Mouse (Mus musculus): ENCODE data around the gene Bcdin3d.
"Not testable (repeated sequence)": the region's sequence is repeated elsewhere in the genome, so short reads cannot be mapped to it uniquely, and the experiment has no call there.

Gene Bcdin3d

GRCm38 (mm10) chr15:99449131-99449750, 25.3 kb downstream of the Bcdin3d start:
- in situ Hi-C loops (cut with MboI; ENCODE audit: unreplicated experiment in 2 of 2): no loop called here

DNA sequence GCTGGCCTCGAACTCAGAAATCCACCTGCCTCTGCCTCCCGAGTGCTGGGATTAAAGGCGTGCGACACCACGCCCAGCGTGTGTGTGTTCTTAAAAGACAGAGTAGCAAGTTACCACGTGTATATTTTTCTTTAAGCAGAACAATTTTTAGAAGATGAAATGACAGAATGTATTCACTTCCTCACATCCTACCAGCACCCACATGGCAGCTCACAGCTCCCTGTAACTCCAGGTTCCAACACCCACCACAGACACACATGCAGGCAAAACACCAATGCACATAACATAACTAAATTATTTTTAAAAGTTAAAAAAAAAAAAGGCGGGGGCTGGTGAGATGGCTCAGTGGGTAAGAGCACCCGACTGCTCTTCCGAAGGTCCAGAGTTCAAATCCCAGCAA, 28.4 kb downstream of the Bcdin3d start:
- in situ Hi-C loops (cut with MboI; ENCODE audit: unreplicated experiment in 2 of 2): not testable (repeated sequence)

GRCm38 (mm10) chr15:99445567-99445966, 29.0 kb downstream of the Bcdin3d start:
- in situ Hi-C loops (cut with MboI; ENCODE audit: unreplicated experiment in 2 of 2): no loop called here

- in situ Hi-C loops (cut with MboI; ENCODE audit: unreplicated experiment in 2 of 2): no loop called here
These were observed 32.2 kb downstream of the Bcdin3d start for GRCm38 (mm10) chr15:99442358-99442757.

GRCm38 (mm10) chr15:99440816-99441457, 33.6 kb downstream of the Bcdin3d start:
- in situ Hi-C loops (cut with MboI; ENCODE audit: unreplicated experiment in 2 of 2): no loop called here

DNA sequence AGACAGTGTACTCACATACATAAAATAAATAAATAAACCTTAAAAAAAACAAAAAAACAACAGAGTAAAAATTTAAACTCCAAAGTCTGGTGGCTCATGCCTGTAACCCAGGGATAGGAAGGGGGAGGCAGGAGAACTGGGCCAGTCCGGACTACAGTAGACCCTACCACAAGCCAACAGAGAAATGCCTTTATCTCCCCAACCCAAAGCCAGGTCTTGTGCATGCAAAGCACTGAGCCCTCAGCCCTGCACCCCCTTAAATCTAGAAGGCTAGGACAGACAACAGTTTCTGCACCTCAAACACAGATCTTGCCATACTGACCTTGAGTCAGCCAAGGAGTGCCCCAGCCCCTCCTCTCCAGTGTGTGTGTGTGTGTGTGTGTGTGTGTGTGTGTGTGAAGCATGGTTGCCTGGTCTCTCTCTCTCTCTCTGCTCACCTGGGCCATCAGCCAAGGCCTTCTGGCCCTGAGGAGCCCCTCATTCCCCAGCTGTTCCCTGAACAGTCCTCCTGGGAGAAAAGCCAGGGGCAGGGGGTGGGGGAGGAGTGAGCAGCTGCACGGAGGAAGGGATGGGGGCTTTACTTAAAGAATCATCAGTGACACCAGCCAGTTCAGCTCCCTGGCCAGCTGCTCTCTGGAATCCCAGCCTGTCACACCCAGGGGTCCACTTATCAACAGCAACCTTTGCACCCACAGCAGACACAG, 34.3 kb downstream of the Bcdin3d start:
- in situ Hi-C loops (cut with MboI; ENCODE audit: unreplicated experiment in 2 of 2): no loop called here

- in situ Hi-C loops (cut with MboI; ENCODE audit: unreplicated experiment in 2 of 2): no loop called here
These were observed 35.4 kb downstream of the Bcdin3d start for GRCm38 (mm10) chr15:99438966-99439698.

GRCm38 (mm10) chr15:99433913-99434312, 40.6 kb downstream of the Bcdin3d start:
- in situ Hi-C loops (cut with MboI; ENCODE audit: unreplicated experiment in 2 of 2): no loop called here

DNA sequence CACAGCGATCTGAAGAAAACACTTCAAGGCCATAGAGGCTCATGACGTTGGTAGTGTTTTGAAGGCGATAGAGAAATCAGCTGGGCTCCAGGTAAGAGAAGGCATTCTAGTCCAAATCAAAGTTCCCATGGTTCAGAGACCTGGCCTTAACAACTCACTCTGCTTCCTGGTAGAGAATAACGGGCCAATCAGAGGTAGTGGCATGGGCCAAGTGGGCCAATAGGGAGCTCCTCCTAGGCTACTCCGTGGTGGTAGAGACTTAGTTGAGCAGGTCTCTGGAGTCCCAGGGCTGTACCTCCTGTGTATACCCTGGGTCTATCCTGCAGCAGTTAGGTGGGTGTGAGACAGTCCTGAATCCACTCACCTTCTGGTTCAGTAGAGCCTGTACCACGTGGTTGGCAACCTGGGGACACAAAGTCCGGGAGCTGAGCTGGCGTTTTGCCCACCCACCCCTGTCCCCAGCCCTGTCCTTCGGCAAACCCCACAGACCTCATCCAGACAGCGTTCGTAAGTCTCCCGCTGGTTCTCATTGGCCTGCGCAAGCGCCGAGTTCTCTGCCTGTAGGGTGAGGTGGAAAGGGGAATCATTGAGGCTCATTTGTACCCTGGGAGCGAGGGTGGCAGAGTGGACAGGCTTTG, 41.3 kb downstream of the Bcdin3d start:
- in situ Hi-C loops (cut with MboI; ENCODE audit: unreplicated experiment in 2 of 2): no loop called here

DNA sequence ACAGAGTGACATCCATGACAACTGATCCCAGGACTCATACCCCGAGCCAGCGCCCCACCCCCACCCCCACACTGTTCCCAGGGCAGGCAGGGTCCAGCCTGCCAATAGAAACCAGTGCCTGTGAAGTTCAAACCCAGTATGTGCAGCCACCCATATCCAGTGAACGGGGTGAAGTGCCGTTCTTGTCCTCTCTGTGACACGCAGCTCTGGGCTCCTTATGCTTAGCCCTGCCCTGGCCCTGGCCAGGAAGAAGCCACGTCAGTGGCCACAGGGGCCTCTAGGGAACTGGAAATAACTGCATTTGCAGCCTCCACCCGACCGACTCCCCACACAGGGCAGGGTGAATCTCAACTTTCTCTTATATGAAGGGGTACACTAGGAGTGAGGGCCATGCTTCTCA, 42.6 kb downstream of the Bcdin3d start:
- in situ Hi-C loops (cut with MboI; ENCODE audit: unreplicated experiment in 2 of 2): no loop called here

GRCm38 (mm10) chr15:99431504-99431903, 43.0 kb downstream of the Bcdin3d start:
- in situ Hi-C loops (cut with MboI; ENCODE audit: unreplicated experiment in 2 of 2): no loop called here

DNA sequence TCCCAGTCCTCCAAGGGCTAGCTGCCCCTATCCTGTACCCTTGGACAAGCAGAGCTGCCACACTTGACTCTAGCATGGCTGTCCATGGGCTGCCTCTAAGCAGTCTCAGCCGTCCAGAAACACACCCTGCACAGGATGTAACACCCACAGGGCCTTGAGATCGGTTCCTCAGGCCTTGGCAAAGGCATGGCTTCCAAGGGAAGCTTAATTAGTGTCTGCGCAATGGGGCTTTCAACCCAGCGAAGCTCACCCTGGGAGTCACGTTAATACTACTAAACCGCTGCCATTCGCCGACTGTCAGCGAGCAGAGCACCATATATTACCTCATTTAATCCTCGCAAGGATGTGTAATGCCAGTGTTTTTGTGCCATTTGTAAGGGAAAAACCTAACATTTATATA, 43.5 kb downstream of the Bcdin3d start:
- in situ Hi-C loops (cut with MboI; ENCODE audit: unreplicated experiment in 2 of 2): no loop called here

GRCm38 (mm10) chr15:99430394-99430793, 44.1 kb downstream of the Bcdin3d start:
- in situ Hi-C loops (cut with MboI; ENCODE audit: unreplicated experiment in 2 of 2): no loop called here

- in situ Hi-C loops (cut with MboI; ENCODE audit: unreplicated experiment in 2 of 2): loop anchor here (5.0 kb wide), 1 partner anchor 43 kb away; no protein-coding TSS in a partner anchor
These were observed 50.6 kb downstream of the Bcdin3d start for GRCm38 (mm10) chr15:99423884-99424283.

DNA sequence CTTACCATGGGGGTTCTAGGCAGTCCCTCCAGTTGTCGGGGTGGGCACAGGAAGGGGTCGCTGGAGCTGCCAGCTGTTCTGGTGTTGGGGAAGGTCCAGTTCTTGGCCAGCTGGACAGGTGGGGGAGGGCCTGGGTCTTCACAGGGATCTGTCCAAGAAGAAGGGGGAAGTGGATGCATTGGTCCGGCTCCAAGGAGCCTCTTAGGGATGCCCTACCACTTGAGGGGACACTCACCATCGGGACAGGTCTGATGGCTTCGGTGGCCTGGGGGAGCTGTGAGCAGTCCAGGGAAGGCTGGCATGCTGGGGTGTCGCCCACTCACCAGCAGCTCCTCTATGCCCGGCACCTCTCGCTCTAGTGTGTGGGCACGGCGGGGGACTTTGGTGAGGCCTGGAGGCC, 51.4 kb downstream of the Bcdin3d start:
- in situ Hi-C loops (cut with MboI; ENCODE audit: unreplicated experiment in 2 of 2): loop anchor here (5.0 kb wide), 1 partner anchor 44 kb away; no protein-coding TSS in a partner anchor

- in situ Hi-C loops (cut with MboI; ENCODE audit: unreplicated experiment in 2 of 2): loop anchor here (5.0 kb wide), 1 partner anchor 45 kb away; no protein-coding TSS in a partner anchor
These were observed 52.0 kb downstream of the Bcdin3d start for GRCm38 (mm10) chr15:99422551-99422950.

- in situ Hi-C loops (cut with MboI; ENCODE audit: unreplicated experiment in 2 of 2): loop anchor here (5.0 kb wide), 1 partner anchor 46 kb away; no protein-coding TSS in a partner anchor
These were observed 52.9 kb downstream of the Bcdin3d start for GRCm38 (mm10) chr15:99421676-99422075.

GRCm38 (mm10) chr15:99421152-99421551, 53.4 kb downstream of the Bcdin3d start:
- in situ Hi-C loops (cut with MboI; ENCODE audit: unreplicated experiment in 2 of 2): loop anchor here (5.0 kb wide), 1 partner anchor 46 kb away; no protein-coding TSS in a partner anchor

- in situ Hi-C loops (cut with MboI; ENCODE audit: unreplicated experiment in 2 of 2): loop anchor here (5.0 kb wide), 1 partner anchor 47 kb away; no protein-coding TSS in a partner anchor
These were observed 54.0 kb downstream of the Bcdin3d start for GRCm38 (mm10) chr15:99420521-99421014.

DNA sequence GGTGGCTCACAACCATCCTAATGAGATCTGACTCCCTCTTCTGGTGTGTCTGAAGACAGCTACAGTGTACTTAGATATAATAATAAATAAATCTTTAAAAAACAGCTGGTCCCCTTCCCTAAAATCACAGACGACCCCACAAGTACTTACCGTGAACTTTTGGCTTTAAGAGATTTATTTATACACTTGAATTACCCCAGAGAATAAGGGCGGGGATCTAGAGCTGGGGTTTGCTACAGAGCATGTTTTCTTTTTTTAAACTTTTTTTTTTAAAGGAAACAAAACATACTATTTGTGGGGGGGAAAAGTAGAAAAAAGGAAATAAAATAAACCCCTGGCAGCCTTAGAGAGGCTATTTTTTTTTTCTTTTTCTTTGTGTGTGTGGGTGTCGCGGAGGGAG, 54.4 kb downstream of the Bcdin3d start:
- in situ Hi-C loops (cut with MboI; ENCODE audit: unreplicated experiment in 2 of 2): loop anchor here (5.0 kb wide), 1 partner anchor 47 kb away; no protein-coding TSS in a partner anchor
